Mouse (Mus musculus) limb, embryonic 15.5 days (tissue): ENCODE data around the gene Ckmt1. TPM values are rescaled to one million over a fixed set of nuclear protein-coding genes. Genes with fewer than 3 reads are reported as not detected.
"Not testable (repeated sequence)": the region's sequence is repeated elsewhere in the genome, so short reads cannot be mapped to it uniquely, and the experiment has no call there.

Experiments
- ATAC-seq: fragments of 200-750 bp; cut with Nextera tagmentation; 2 replicates; pipeline ENCODE4 v1.8.0; 2017; ENCODE audit warnings: low read depth, moderate TSS enrichment; ENCODE audit not compliant: insufficient number of reproducible peaks, low FRiP score, low TSS enrichment
- H3K27ac ChIP-seq: fragments of 300-500 bp; sonication (generic); 2 replicates; pipeline ENCODE4 v1.5.1; 2015; ENCODE audit warnings: moderate library complexity, mild to moderate bottlenecking, inconsistent platforms
- H3K27me3 ChIP-seq: fragments of 300-500 bp; sonication (generic); 2 replicates; pipeline ENCODE4 v1.6.1; 2015; ENCODE audit warnings: inconsistent platforms
- H3K36me3 ChIP-seq: fragments of 300-500 bp; sonication (generic); 2 replicates; pipeline ENCODE4 v1.6.1; 2015; ENCODE audit warnings: inconsistent platforms
- H3K4me1 ChIP-seq: fragments of 300-500 bp; sonication (generic); 2 replicates; pipeline ENCODE4 v1.6.1; 2015; ENCODE audit warnings: inconsistent platforms
- H3K4me2 ChIP-seq: fragments of 300-500 bp; sonication (generic); 2 replicates; pipeline ENCODE4 v1.6.1; 2015; ENCODE audit warnings: mild to moderate bottlenecking, inconsistent platforms
- H3K4me3 ChIP-seq: fragments of 300-500 bp; sonication (generic); 2 replicates; pipeline ENCODE4 v1.5.1; 2015; ENCODE audit warnings: mild to moderate bottlenecking, inconsistent platforms
- H3K9ac ChIP-seq: fragments of 300-500 bp; sonication (generic); 2 replicates; pipeline ENCODE4 v1.6.1; 2015; ENCODE audit warnings: inconsistent platforms
- H3K9me3 ChIP-seq: fragments of 300-500 bp; sonication (generic); 2 replicates; pipeline ENCODE4 v1.6.1; 2016; ENCODE audit warnings: inconsistent platforms
- WGBS: fragments of 180-500 bp; shearing (Covaris S2); methylation state at CpG from one replicate; pipeline ENCODE4 v1.1.7; 2015; 5-methylcytosine and 5-hydroxymethylcytosine counted together
- polyA plus RNA-seq: library from polyadenylated mRNA; unstranded; fragments of >200 nt; fragmentation: Nextera tagmentation; extraction: Ambion mirVana; gene quantifications from 2 replicates; pipeline ENCODE4 v1.2.1, GENCODE M21; 2015

Gene Ckmt1
- polyA plus RNA-seq, 1 experiment from 2014 or later = 40.1 TPM

DNA sequence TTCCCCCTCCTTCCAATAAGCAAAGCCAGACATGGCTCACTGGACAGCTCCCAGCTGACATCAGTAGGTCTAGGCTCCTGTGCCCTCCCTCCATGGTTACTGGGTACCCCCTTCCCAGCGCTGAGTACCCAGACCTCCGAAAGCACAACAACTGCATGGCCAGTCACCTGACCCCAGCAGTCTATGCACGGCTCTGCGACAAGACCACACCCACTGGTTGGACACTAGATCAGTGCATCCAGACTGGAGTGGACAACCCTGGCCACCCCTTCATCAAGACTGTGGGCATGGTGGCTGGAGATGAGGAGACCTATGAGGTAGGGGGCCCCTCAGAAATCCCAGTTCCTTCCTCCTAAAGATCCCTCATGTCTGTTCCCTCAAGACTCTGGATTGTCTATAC lies 1.9 kb downstream of the Ckmt1 start:
- ATAC-seq = no peak
- Histone ChIP-seq H3K9me3 (no peaks in the 10 kb centered on the region), H3K4me1 (peaks cover 16% of the 10 kb centered on the region), H3K36me3 (no peaks in the 10 kb centered on the region), H3K4me2 (no peak overlapping the region), H3K27me3 (peaks cover 20% of the 10 kb centered on the region), H3K9ac (no peak overlapping the region), H3K4me3 (no peak overlapping the region), H3K27ac (no peak overlapping the region)
- WGBS = 46% methylated on average over 4 of the region's 4 CpGs

DNA sequence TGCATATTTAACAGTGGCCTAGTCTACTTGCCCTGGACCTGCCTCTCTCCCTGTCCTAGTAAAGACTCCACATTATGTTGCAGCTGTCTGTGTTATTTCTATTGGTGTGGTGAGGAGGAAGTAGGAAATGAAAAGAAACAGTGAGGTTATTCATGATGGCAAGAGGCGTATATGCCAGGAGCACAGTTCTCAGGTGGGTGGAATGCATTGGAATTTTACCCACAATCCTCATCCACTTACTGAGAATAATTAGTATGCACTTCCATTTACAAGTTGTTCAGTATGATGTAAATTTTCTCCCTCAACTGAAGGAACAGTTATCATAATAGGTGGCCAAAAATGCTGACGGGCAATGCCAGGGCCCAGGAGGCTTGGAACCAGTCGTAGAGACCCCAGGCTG lies 6.1 kb downstream of the Ckmt1 start:
- Histone ChIP-seq H3K36me3 (no peaks in the 10 kb centered on the region), H3K4me3 (no peak overlapping the region), H3K9ac (no peak overlapping the region), H3K9me3 (no peaks in the 10 kb centered on the region), H3K4me1 (peaks cover 8% of the 10 kb centered on the region), H3K27me3 (peaks cover 8% of the 10 kb centered on the region), H3K4me2 (no peak overlapping the region), H3K27ac (no peak overlapping the region)
- no peak for ATAC-seq
- 77% methylated on average over 3 of the region's 3 CpGs for WGBS

GRCm38 (mm10) chr2:121368831-121369230 lies 11.3 kb downstream of the Ckmt1 start:
- Histone ChIP-seq H3K4me3 (no peak overlapping the region), H3K27ac (no peak overlapping the region), H3K9me3 (no peaks in the 10 kb centered on the region), H3K9ac (no peak overlapping the region), H3K4me1 (0 out of 2 replicates have a peak, but pooled peaks cover 7% of the 10 kb centered on the region), H3K36me3 (no peaks in the 10 kb centered on the region), H3K27me3 (no peaks in the 10 kb centered on the region), H3K4me2 (no peak overlapping the region)
- ATAC-seq = no peak
- 55% methylated on average over 2 of the region's 2 CpGs for WGBS

GRCm38 (mm10) chr2:121370921-121371320 lies 13.4 kb downstream of the Ckmt1 start:
- no peak overlapping the region for H3K4me3 ChIP-seq

DNA sequence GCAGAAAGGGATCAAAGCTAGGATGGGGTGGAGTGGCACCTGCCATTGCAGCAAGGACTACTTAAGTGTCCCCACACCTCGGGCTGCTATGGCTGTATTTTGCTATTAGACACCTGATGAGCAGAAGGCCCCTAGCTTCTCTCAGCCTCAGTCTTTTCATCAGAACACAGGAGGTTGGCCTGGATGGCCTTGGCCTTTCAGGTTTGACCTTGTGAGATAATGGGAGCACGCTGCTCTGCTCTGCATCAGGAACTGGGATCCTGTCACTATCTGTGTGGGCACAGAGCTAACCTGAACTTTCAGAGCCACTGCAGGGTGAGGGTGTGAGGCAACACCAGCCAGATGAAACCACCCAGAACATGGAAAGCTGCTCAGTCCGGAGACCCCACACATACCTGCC lies 14.8 kb downstream of the Ckmt1 start:
- H3K27me3 ChIP-seq = 0 out of 2 replicates have a peak, but pooled peaks cover 5% of the 10 kb centered on the region
- no peak overlapping the region for H3K27ac ChIP-seq
- no peaks in the 10 kb centered on the region for H3K9me3 ChIP-seq
- H3K4me1 ChIP-seq = 0 out of 2 replicates have a peak, but pooled peaks cover 7% of the 10 kb centered on the region
- ATAC-seq = no peak
- H3K4me3 ChIP-seq = no peak overlapping the region
- H3K4me2 ChIP-seq = no peak overlapping the region
- H3K36me3 ChIP-seq = no peaks in the 10 kb centered on the region
- WGBS = 76% methylated on average over 3 of the region's 3 CpGs
- no peak overlapping the region for H3K9ac ChIP-seq

More at GRCm38 (mm10) chr2:121370921-121371320, 13.4 kb downstream of the Ckmt1 start:
- 73% methylated on average over 5 of the region's 5 CpGs for WGBS
- H3K36me3 ChIP-seq = no peaks in the 10 kb centered on the region
- no peak overlapping the region for H3K9ac ChIP-seq
- no peak overlapping the region for H3K4me2 ChIP-seq
- H3K4me1 ChIP-seq = 0 out of 2 replicates have a peak, but pooled peaks cover 7% of the 10 kb centered on the region
- ATAC-seq = no peak
- H3K27me3 ChIP-seq = 0 out of 2 replicates have a peak, but pooled peaks cover 5% of the 10 kb centered on the region
- H3K27ac ChIP-seq = no peak overlapping the region
- H3K9me3 ChIP-seq = no peaks in the 10 kb centered on the region

GRCm38 (mm10) chr2:121374766-121375165 lies 17.3 kb downstream of the Ckmt1 start:
- no peak overlapping the region for H3K27ac ChIP-seq
- H3K4me3 ChIP-seq = no peak overlapping the region
- no peaks in the 10 kb centered on the region for H3K4me1 ChIP-seq
- no peak overlapping the region for H3K4me2 ChIP-seq
- 44% methylated on average over 2 of the region's 2 CpGs for WGBS
- H3K27me3 ChIP-seq = 0 out of 2 replicates have a peak, but pooled peaks cover 5% of the 10 kb centered on the region
- H3K9me3 ChIP-seq = no peaks in the 10 kb centered on the region
- H3K9ac ChIP-seq = no peak overlapping the region
- H3K36me3 ChIP-seq = no peaks in the 10 kb centered on the region
- ATAC-seq = no peak

GRCm38 (mm10) chr2:121386961-121387575 lies 29.6 kb downstream of the Ckmt1 start, which contains the start of gene Strc:
TSS of gene Strc (minus strand) at chr2:121387168.
- not testable (repeated sequence) for H3K9ac ChIP-seq, H3K4me1 ChIP-seq, H3K27me3 ChIP-seq, H3K4me3 ChIP-seq, H3K36me3 ChIP-seq, H3K27ac ChIP-seq, ATAC-seq, H3K4me2 ChIP-seq, H3K9me3 ChIP-seq
- 90% methylated on average over 17 of the region's 17 CpGs for WGBS

DNA sequence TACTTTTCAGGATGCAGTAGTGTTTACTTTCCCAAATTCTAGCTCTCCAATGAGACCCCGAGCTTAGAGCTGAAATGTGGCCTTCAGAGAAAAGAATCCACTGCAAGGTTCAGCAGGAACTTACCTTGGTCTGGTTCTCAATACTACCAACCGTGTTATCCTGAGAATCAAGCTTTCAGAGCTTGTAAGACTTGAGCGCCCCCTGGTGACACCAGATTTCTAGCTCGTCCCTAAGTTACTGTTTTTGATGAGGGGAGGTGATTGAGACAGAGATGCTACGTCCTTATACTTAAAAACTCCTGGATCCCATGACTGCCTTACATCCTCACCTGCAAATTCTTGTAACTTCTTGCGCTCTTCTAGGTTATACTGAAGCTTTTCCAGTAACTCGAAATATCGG lies 39.1 kb downstream of the Ckmt1 start:
- no peak for ATAC-seq
- H3K36me3 ChIP-seq = no peaks in the 10 kb centered on the region
- H3K9ac ChIP-seq = no peak overlapping the region
- H3K27me3 ChIP-seq = no peaks in the 10 kb centered on the region
- H3K4me1 ChIP-seq = no peaks in the 10 kb centered on the region
- no peak overlapping the region for H3K4me3 ChIP-seq
- H3K27ac ChIP-seq = no peak overlapping the region
- 16% methylated on average over 8 of the region's 8 CpGs for WGBS
- H3K4me2 ChIP-seq = no peak overlapping the region
- no peaks in the 10 kb centered on the region for H3K9me3 ChIP-seq

- Histone ChIP-seq H3K27ac (no peak overlapping the region), H3K27me3 (no peaks in the 10 kb centered on the region), H3K36me3 (no peaks in the 10 kb centered on the region), H3K9ac (no peak overlapping the region), H3K4me3 (no peak overlapping the region), H3K9me3 (0 out of 2 replicates have a peak, but pooled peaks cover under 1% of the 10 kb centered on the region), H3K4me2 (no peak overlapping the region), H3K4me1 (no peaks in the 10 kb centered on the region)
- no peak for ATAC-seq
Observed at GRCm38 (mm10) chr2:121403296-121403695, 45.8 kb downstream of the Ckmt1 start.

- peaks cover 4% of the 10 kb centered on the region; the same call in 1 of the 2 replicates for H3K4me1 ChIP-seq
- 0 out of 2 replicates have a peak, but pooled peaks cover 2% of the 10 kb centered on the region for H3K9me3 ChIP-seq
- H3K27ac ChIP-seq = no peak overlapping the region
- H3K36me3 ChIP-seq = no peaks in the 10 kb centered on the region
- 32% methylated on average over 4 of the region's 4 CpGs for WGBS
- ATAC-seq = no peak
- no peak overlapping the region for H3K4me3 ChIP-seq
- no peak overlapping the region for H3K4me2 ChIP-seq
- no peaks in the 10 kb centered on the region for H3K27me3 ChIP-seq
- no peak overlapping the region for H3K9ac ChIP-seq
Observed at GRCm38 (mm10) chr2:121408160-121408559, 50.6 kb downstream of the Ckmt1 start.

DNA sequence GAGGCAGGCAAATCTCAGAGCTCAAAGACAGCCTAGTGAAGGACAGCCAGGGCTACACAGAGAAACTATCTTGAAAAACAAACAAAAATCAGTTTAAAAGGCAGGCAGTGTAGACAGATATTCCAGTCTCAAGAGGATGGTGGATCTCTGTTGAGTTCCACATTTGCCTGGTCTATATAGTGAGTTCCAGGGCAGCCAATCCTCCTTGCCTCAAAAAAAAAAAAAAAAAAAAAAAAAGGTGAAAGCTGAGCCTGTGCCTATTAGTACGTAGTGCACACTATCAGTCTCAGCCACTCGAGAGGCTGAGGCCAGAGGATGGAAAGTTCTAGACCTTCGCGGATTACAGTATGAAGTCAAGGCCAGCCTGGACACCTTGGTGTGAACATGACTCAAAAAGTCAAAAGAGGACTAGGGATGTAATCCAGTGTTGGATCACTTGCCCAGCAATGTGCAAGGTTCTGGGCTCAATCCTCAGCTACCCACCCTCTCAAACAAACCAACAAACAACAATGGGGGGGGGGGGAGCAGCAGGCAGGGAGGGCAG lies 55.4 kb downstream of the Ckmt1 start:
- peaks cover 17% of the 10 kb centered on the region for H3K36me3 ChIP-seq
- no peaks in the 10 kb centered on the region for H3K27me3 ChIP-seq
- H3K4me1 ChIP-seq = peaks cover 27% of the 10 kb centered on the region
- no peak for ATAC-seq
- WGBS = 15% methylated on average over 4 of the region's 4 CpGs
- H3K9ac ChIP-seq = peak overlapping the region; percentile 48
- H3K4me2 ChIP-seq = peak overlapping the region; percentile 56
- peak overlapping the region; percentile 99 for H3K4me3 ChIP-seq
- peak overlapping the region; percentile 98 for H3K27ac ChIP-seq
- H3K9me3 ChIP-seq = 0 out of 2 replicates have a peak, but pooled peaks cover 2% of the 10 kb centered on the region
